Mouse (Mus musculus) ES-E14 (cell line): ENCODE measurements around the gene Acad10.

Experiments
- CHD2 ChIP-seq: IDR thresholded peaks from 2 replicates; pipeline ENCODE4 v1.6.1; 2014; ENCODE audit warnings: mild to moderate bottlenecking, low read depth, low read length, inconsistent platforms
- HCFC1 ChIP-seq: IDR thresholded peaks from 2 replicates; pipeline ENCODE4 v1.6.1; 2012; ENCODE audit warnings: low read length, inconsistent platforms, borderline replicate concordance; ENCODE audit not compliant: insufficient read depth
- MAFK ChIP-seq: IDR thresholded peaks from 2 replicates; pipeline ENCODE4 v1.6.1; 2014; ENCODE audit warnings: mild to moderate bottlenecking, low read depth, low read length, inconsistent platforms; ENCODE audit not compliant: insufficient read depth
- ZC3H11A ChIP-seq: IDR thresholded peaks from 2 replicates; pipeline ENCODE4 v1.6.1; 2012; ENCODE audit warnings: low read depth, mild to moderate bottlenecking, inconsistent platforms, low read length, borderline replicate concordance
- ZNF384 ChIP-seq: IDR thresholded peaks from 2 replicates; pipeline ENCODE4 v1.6.1; 2012; ENCODE audit warnings: low read depth, low read length, inconsistent platforms

DNA sequence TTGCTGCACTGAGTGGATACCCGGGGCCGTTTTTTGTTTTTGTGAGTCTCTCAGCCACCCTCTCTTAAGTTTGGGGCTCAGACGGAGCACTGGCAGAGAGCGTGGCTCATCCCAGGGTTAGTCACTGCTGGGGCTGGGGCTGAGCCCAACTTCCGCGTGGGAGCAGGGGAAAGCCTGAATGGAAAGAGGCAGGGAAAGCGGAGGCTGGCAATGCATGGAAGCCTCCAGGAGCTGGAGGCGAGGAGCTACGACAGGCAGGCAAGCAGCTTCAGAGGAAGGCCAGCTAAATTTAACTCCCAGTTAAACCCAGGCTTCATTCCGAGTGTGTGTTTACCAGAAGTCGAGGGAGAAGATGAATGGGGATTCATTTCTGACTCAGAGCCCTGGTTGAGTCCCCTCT is 40.2 kb upstream of the Acad10 start:
- TF ChIP-seq ZC3H11A (no peak), MAFK (no peak), CHD2 (no peak), ZNF384 (no peak), HCFC1 (no peak)
